In genomic region chr7:100463757-100464156, GRCm38 (mm10) we compare ENCODE assay signal across 20 mouse cellular contexts. TPM values are rescaled to one million over a fixed set of nuclear protein-coding genes. Genes with fewer than 3 reads are reported as not detected.
DNase-seq lines count a peak whose midpoint lies in the region; ATAC-seq lines count a peak whose summit lies in the region.
"Had no signal": no experiment of that assay in that cellular context is flagged by ENCODE, and none has a peak within 500 bp of the region (broad histone marks: within the 10 kb centered on the region; RNA-seq: fewer than 3 reads in every experiment).

No protein-coding gene starts in this region.

- 64% methylated on average over 10 of the region's 10 CpGs for WGBS in kidney, embryonic 15.5 days
- WGBS in liver, embryonic 16.5 days (ENCODE audit: insufficient replicate concordance): 64% methylated on average over 10 of the region's 10 CpGs

- peaks cover 89% of the 10 kb centered on the region for H3K36me3 ChIP-seq in erythroblast, embryonic 14.5 days (ENCODE audit: control insufficient read depth)
- H3K36me3 ChIP-seq in kidney, embryonic 15.5 days: peaks cover 47% of the 10 kb centered on the region
- H3K36me3 ChIP-seq in liver, embryonic 16.5 days (ENCODE audit: control insufficient read depth, insufficient read depth): peaks cover 6% of the 10 kb centered on the region; the same call in 1 of the 2 replicates

- H3K4me1 ChIP-seq in erythroblast, embryonic 14.5 days (ENCODE audit: control insufficient read depth): peaks cover 99% of the 10 kb centered on the region
- peaks cover 21% of the 10 kb centered on the region for H3K4me1 ChIP-seq in kidney, embryonic 15.5 days
- peaks cover 83% of the 10 kb centered on the region for H3K4me1 ChIP-seq in liver, embryonic 16.5 days (ENCODE audit: control insufficient read depth, low read depth, low read length)
- H3K4me1 ChIP-seq: neural tube, embryonic 13.5 days had no signal

- ATAC-seq in erythroblast, adult 5-6 weeks (replicated peaks; ENCODE audit: low FRiP score, poor library complexity, severe bottlenecking): no peak
- no peak for ATAC-seq in kidney, embryonic 15.5 days (replicated peaks; ENCODE audit: low FRiP score)
- no peak for ATAC-seq in liver, embryonic 16.5 days (ENCODE audit: low read depth)
- ATAC-seq: forebrain, postnatal 0 days had no signal

- H3K9me3 ChIP-seq in erythroblast, embryonic 14.5 days (ENCODE audit: control insufficient read depth, low read length): no peaks in the 10 kb centered on the region
- no peaks in the 10 kb centered on the region for H3K9me3 ChIP-seq in kidney, embryonic 15.5 days (replicated peaks)
- no peaks in the 10 kb centered on the region for H3K9me3 ChIP-seq in liver, embryonic 16.5 days (replicated peaks; ENCODE audit: control insufficient read depth, low read length)
- H3K9me3 ChIP-seq: embryonic facial prominence, embryonic 13.5 days; limb, embryonic 10.5 days; megakaryocyte, embryonic 14.5 days; neural tube, embryonic 13.5 days had no signal

- no peak overlapping the region for H3K4me2 ChIP-seq in kidney, embryonic 15.5 days
- H3K4me2 ChIP-seq in liver, embryonic 16.5 days (ENCODE audit: low read depth, low read length): peak overlapping the region; percentile 74
- H3K4me2 ChIP-seq: embryonic facial prominence, embryonic 13.5 days; neural tube, embryonic 13.5 days had no signal

- H3K9ac ChIP-seq in kidney, embryonic 15.5 days: no peak overlapping the region
- H3K9ac ChIP-seq in liver, embryonic 16.5 days (ENCODE audit: low read depth, low read length): peak overlapping the region; percentile 88
- H3K9ac ChIP-seq: embryonic facial prominence, embryonic 13.5 days; forebrain, postnatal 0 days; neural tube, embryonic 13.5 days had no signal

- peak overlapping the region; percentile 77 for H3K4me3 ChIP-seq in erythroblast, embryonic 14.5 days (replicated peaks)
- no peak overlapping the region for H3K4me3 ChIP-seq in kidney, embryonic 15.5 days (replicated peaks)
- H3K4me3 ChIP-seq in liver, embryonic 16.5 days (ENCODE audit: low read depth, low read length): peak overlapping the region; percentile 70
- H3K4me3 ChIP-seq: embryonic facial prominence, embryonic 13.5 days; limb, embryonic 10.5 days; megakaryocyte, embryonic 14.5 days; neural tube, embryonic 13.5 days had no signal

- no peak overlapping the region for H3K27ac ChIP-seq in kidney, embryonic 15.5 days
- peak overlapping the region; percentile 100 for H3K27ac ChIP-seq in liver, embryonic 16.5 days (ENCODE audit: low read length)
- H3K27ac ChIP-seq: embryonic facial prominence, embryonic 13.5 days; limb, embryonic 10.5 days; neural tube, embryonic 13.5 days had no signal

- no peaks in the 10 kb centered on the region for H3K27me3 ChIP-seq in erythroblast, embryonic 14.5 days (ENCODE audit: control insufficient read depth)
- H3K27me3 ChIP-seq in kidney, embryonic 15.5 days: no peaks in the 10 kb centered on the region
- H3K27me3 ChIP-seq in liver, embryonic 16.5 days (ENCODE audit: control insufficient read depth, insufficient read depth, low read depth, low read length): no peaks in the 10 kb centered on the region
- H3K27me3 ChIP-seq: CH12.LX; embryonic facial prominence, embryonic 13.5 days; megakaryocyte, embryonic 14.5 days; neural tube, embryonic 13.5 days had no signal

- peak; percentile 72 for DNase-seq in kidney, adult 11 months
- peak; percentile 36 for DNase-seq in kidney, postnatal 10 days
- DNase-seq in ovary, postnatal 36 days (ENCODE audit: low spot score): no peak
- no peak for DNase-seq in spleen, postnatal 4 days (ENCODE audit: low spot score in 2 of 2)
- DNase-seq: cerebellum, adult 11-12 months; forebrain, postnatal 0 days; gastrocnemius, postnatal 25 days; retina, postnatal 1 day had no signal

RNA-seq across cellular contexts. Expression of gene Ucp3, which starts 9.0 kb away (rescaled TPM):
- polyA plus RNA-seq in erythroblast, embryonic 14.5 days (2012): 0.02 TPM in 1 of 2 replicates, not detected in the other
- 0.42 TPM in 1 of 2 replicates, not detected in the other for total RNA-seq in erythroblast, adult 5-6 weeks (2015; ENCODE audit: low replicate concordance)
- 0.56 TPM in 1 of 2 replicates, not detected in the other for total RNA-seq in erythroblast, adult 5-6 weeks (2017; ENCODE audit: low replicate concordance)
- polyA plus RNA-seq in kidney, embryonic 15.5 days (2015; fragmentation: Nextera tagmentation; extraction: Ambion mirVana): 0.12 and 0.17 TPM in 2 replicates
- polyA plus RNA-seq in liver, embryonic 16.5 days (2015; fragmentation: Nextera tagmentation; extraction: Ambion mirVana): 0.05 and 0.08 TPM in 2 replicates
- total RNA-seq: CH12.LX; hematopoietic stem cell, adult 5-6 weeks; midbrain, postnatal 0 days had no signal
- polyA plus RNA-seq: embryonic facial prominence, embryonic 13.5 days; forebrain, postnatal 0 days; intestine, embryonic 14.5 days; limb, embryonic 10.5 days; neural tube, embryonic 13.5 days had no signal

RNA-seq across cellular contexts. Expression of gene Ucp2, which starts 29.4 kb away (rescaled TPM):
- 595 and 629 TPM in 2 replicates for polyA plus RNA-seq in erythroblast, embryonic 14.5 days (2012)
- 1,034 and 1,242 TPM in 2 replicates for total RNA-seq in erythroblast, adult 5-6 weeks (2015; ENCODE audit: low replicate concordance)
- total RNA-seq in erythroblast, adult 5-6 weeks (2017; ENCODE audit: low replicate concordance): 1,143 and 1,228 TPM in 2 replicates
- 191 and 221 TPM in 2 replicates for polyA plus RNA-seq in kidney, embryonic 15.5 days (2015; fragmentation: Nextera tagmentation; extraction: Ambion mirVana)
- 722 and 766 TPM in 2 replicates for polyA plus RNA-seq in liver, embryonic 16.5 days (2015; fragmentation: Nextera tagmentation; extraction: Ambion mirVana)

RNA-seq across cellular contexts. Expression of gene Dnajb13, which starts 51.0 kb away (rescaled TPM):
- polyA plus RNA-seq in erythroblast, embryonic 14.5 days (2012): not detected in 2 replicates
- total RNA-seq in erythroblast, adult 5-6 weeks (2015; ENCODE audit: low replicate concordance): 1.5 TPM in 1 of 2 replicates, not detected in the other
- total RNA-seq in erythroblast, adult 5-6 weeks (2017; ENCODE audit: low replicate concordance): 2.6 and 9.2 TPM in 2 replicates
- polyA plus RNA-seq in kidney, embryonic 15.5 days (2015; fragmentation: Nextera tagmentation; extraction: Ambion mirVana): 0.40 and 0.42 TPM in 2 replicates
- 3.0 and 4.4 TPM in 2 replicates for polyA plus RNA-seq in liver, embryonic 16.5 days (2015; fragmentation: Nextera tagmentation; extraction: Ambion mirVana)
- total RNA-seq: gastrocnemius, postnatal 25 days had no signal

Comparison
In these comparisons a context has a peak if more than half of its experiments do, and no peak if none do; other contexts are left out.
1. DNase-seq: peak in kidney, adult 11 months (single experiment) and kidney, postnatal 10 days (single experiment); none in ovary, postnatal 36 days (single experiment) and spleen, postnatal 4 days (0 of 2).